Mouse (Mus musculus) embryonic facial prominence, embryonic 10.5 days (tissue): Measurements from ENCODE around the gene 1700030K09Rik. TPM values are rescaled to one million over a fixed set of nuclear protein-coding genes. Genes with fewer than 3 reads are reported as not detected.

ENCODE experiments used
- DNase-seq: peaks from one replicate; pipeline ENCODE4 v3.0.0-alpha.2; 2017; ENCODE audit warnings: low spot score
- H3K27ac ChIP-seq: fragments of 300-500 bp; sonication (generic); replicated peaks from 2 replicates; pipeline ENCODE4 v1.5.1; 2016; ENCODE audit warnings: mild to moderate bottlenecking
- H3K27me3 ChIP-seq: fragments of 300-500 bp; sonication (generic); replicated peaks from 2 replicates; pipeline ENCODE4 v1.6.1; 2016; ENCODE audit warnings: low read depth, mild to moderate bottlenecking; ENCODE audit not compliant: poor library complexity, severe bottlenecking
- H3K36me3 ChIP-seq: fragments of 300-500 bp; sonication (generic); replicated peaks from 2 replicates; pipeline ENCODE4 v1.6.1; 2016; ENCODE audit warnings: mild to moderate bottlenecking, moderate library complexity
- H3K4me1 ChIP-seq: fragments of 300-500 bp; sonication (generic); 2 replicates; pipeline ENCODE4 v1.6.1; 2016
- H3K4me3 ChIP-seq: fragments of 300-500 bp; sonication (generic); 2 replicates; pipeline ENCODE4 v1.5.1; 2016; ENCODE audit warnings: mild to moderate bottlenecking, moderate library complexity
- H3K9me3 ChIP-seq: fragments of 300-500 bp; sonication (generic); 2 replicates; pipeline ENCODE4 v1.6.1; 2016; ENCODE audit warnings: mild to moderate bottlenecking
- WGBS: fragments of 180-500 bp; shearing (Covaris S2); methylation state at CpG from one replicate; pipeline ENCODE4 v1.1.7; 2016; 5-methylcytosine and 5-hydroxymethylcytosine counted together
- polyA plus RNA-seq: library from polyadenylated mRNA; unstranded; fragments of >200 nt; fragmentation: Nextera tagmentation; extraction: Ambion mirVana; gene quantifications from 2 replicates; pipeline ENCODE4 v1.2.1, GENCODE M21; 2016

The 1700030K09Rik gene
- polyA plus RNA-seq, 1 experiment from 2014 or later: 16.1 TPM

GRCm38 (mm10) chr8:72470684-72471083 lies 27.0 kb downstream of the 1700030K09Rik start:
- H3K9me3 ChIP-seq: no peaks in the 10 kb centered on the region
- H3K4me3 ChIP-seq: no peak overlapping the region
- WGBS: 97% methylated on average over 7 of the region's 7 CpGs
- no peak for DNase-seq
- no peaks in the 10 kb centered on the region for H3K27me3 ChIP-seq
- H3K36me3 ChIP-seq: peaks cover 79% of the 10 kb centered on the region
- H3K4me1 ChIP-seq: peaks cover 13% of the 10 kb centered on the region
- H3K27ac ChIP-seq: no peak overlapping the region

- H3K27ac ChIP-seq: peak within 1 kb of the TSS; percentile 93
- peak within 1 kb of the TSS; percentile 93 for H3K4me3 ChIP-seq
- H3K27me3 ChIP-seq: no peaks in the 10 kb centered on the region
- WGBS: under 1% methylated on average over 80 of the region's 80 CpGs
- H3K9me3 ChIP-seq: no peaks in the 10 kb centered on the region
- H3K4me1 ChIP-seq: peaks cover 21% of the 10 kb centered on the region
- H3K36me3 ChIP-seq: peaks cover 53% of the 10 kb centered on the region
- DNase-seq: peak; percentile 98
Measured at GRCm38 (mm10) chr8:72474826-72475546, 31.3 kb downstream of the 1700030K09Rik start, which contains the start of gene Cherp. Gene Cherp, minus strand, starts transcription at chr8:72475226.

- no peak overlapping the region for H3K4me3 ChIP-seq
- no peak for DNase-seq
- H3K27me3 ChIP-seq: no peaks in the 10 kb centered on the region
- H3K27ac ChIP-seq: no peak overlapping the region
- H3K36me3 ChIP-seq: peaks cover 96% of the 10 kb centered on the region
- H3K4me1 ChIP-seq: peaks cover 5% of the 10 kb centered on the region; the same call in 1 of the 2 replicates
- WGBS: 82% methylated on average over 6 of the region's 6 CpGs
- no peaks in the 10 kb centered on the region for H3K9me3 ChIP-seq
Measured at GRCm38 (mm10) chr8:72485456-72486199, 41.9 kb downstream of the 1700030K09Rik start.

- DNase-seq: no peak
- Histone ChIP-seq H3K4me3 (no peak overlapping the region), H3K4me1 (peaks cover 17% of the 10 kb centered on the region), H3K36me3 (peaks cover 83% of the 10 kb centered on the region), H3K9me3 (no peaks in the 10 kb centered on the region), H3K27me3 (no peaks in the 10 kb centered on the region), H3K27ac (no peak overlapping the region)
Measured at GRCm38 (mm10) chr8:72487014-72487413, 43.3 kb downstream of the 1700030K09Rik start.

GRCm38 (mm10) chr8:72491017-72491416 lies 47.3 kb downstream of the 1700030K09Rik start:
- Histone ChIP-seq H3K36me3 (peaks cover 63% of the 10 kb centered on the region), H3K4me3 (peak overlapping the region; percentile 95)
- 88% methylated on average over 2 of the region's 2 CpGs for WGBS

GRCm38 (mm10) chr8:72491680-72492621 lies 48.3 kb downstream of the 1700030K09Rik start, which contains the start of gene Slc35e1:
Gene Slc35e1, minus strand, starts transcription at chr8:72492614.
- DNase-seq: peak; percentile 59
- peak within 1 kb of the TSS; percentile 85 for H3K27ac ChIP-seq
- no peaks in the 10 kb centered on the region for H3K27me3 ChIP-seq
- H3K9me3 ChIP-seq: no peaks in the 10 kb centered on the region
- peak within 1 kb of the TSS; percentile 95 for H3K4me3 ChIP-seq
- H3K36me3 ChIP-seq: peaks cover 63% of the 10 kb centered on the region
- H3K4me1 ChIP-seq: peaks cover 34% of the 10 kb centered on the region
- WGBS: 1% methylated on average over 98 of the region's 98 CpGs

More at GRCm38 (mm10) chr8:72491017-72491416, 47.3 kb downstream of the 1700030K09Rik start:
- no peaks in the 10 kb centered on the region for H3K9me3 ChIP-seq
- no peak overlapping the region for H3K27ac ChIP-seq
- no peaks in the 10 kb centered on the region for H3K27me3 ChIP-seq
- DNase-seq: no peak
- H3K4me1 ChIP-seq: peaks cover 34% of the 10 kb centered on the region

GRCm38 (mm10) chr8:72492622-72493081 lies 49.0 kb downstream of the 1700030K09Rik start:
- peak; percentile 99 for DNase-seq
- Histone ChIP-seq H3K4me1 (peaks cover 34% of the 10 kb centered on the region), H3K9me3 (no peaks in the 10 kb centered on the region), H3K27me3 (no peaks in the 10 kb centered on the region), H3K36me3 (peaks cover 63% of the 10 kb centered on the region), H3K4me3 (peak overlapping the region; percentile 95), H3K27ac (peak overlapping the region; percentile 85)
- under 1% methylated on average over 56 of the region's 56 CpGs for WGBS

- peak overlapping the region; percentile 85 for H3K27ac ChIP-seq
- H3K36me3 ChIP-seq: peaks cover 63% of the 10 kb centered on the region
- H3K9me3 ChIP-seq: no peaks in the 10 kb centered on the region
- WGBS: 16% methylated on average over 8 of the region's 8 CpGs
- H3K4me1 ChIP-seq: peaks cover 34% of the 10 kb centered on the region
- H3K27me3 ChIP-seq: no peaks in the 10 kb centered on the region
- no peak for DNase-seq
- peak overlapping the region; percentile 95 for H3K4me3 ChIP-seq
Measured at GRCm38 (mm10) chr8:72493381-72493780, 49.7 kb downstream of the 1700030K09Rik start.

- Histone ChIP-seq H3K36me3 (peaks cover 61% of the 10 kb centered on the region), H3K9me3 (no peaks in the 10 kb centered on the region), H3K4me3 (no peak overlapping the region), H3K4me1 (peaks cover 29% of the 10 kb centered on the region), H3K27me3 (no peaks in the 10 kb centered on the region), H3K27ac (no peak overlapping the region)
- no peak for DNase-seq
- 87% methylated on average over 23 of the region's 23 CpGs for WGBS
Measured at GRCm38 (mm10) chr8:72495411-72496111, 51.9 kb downstream of the 1700030K09Rik start.

- WGBS: 89% methylated on average over 19 of the region's 19 CpGs
- DNase-seq: no peak
- H3K9me3 ChIP-seq: no peaks in the 10 kb centered on the region
- H3K27me3 ChIP-seq: no peaks in the 10 kb centered on the region
- H3K27ac ChIP-seq: no peak overlapping the region
- peaks cover 23% of the 10 kb centered on the region for H3K4me1 ChIP-seq
- peaks cover 64% of the 10 kb centered on the region for H3K36me3 ChIP-seq
- H3K4me3 ChIP-seq: no peak overlapping the region
Measured at GRCm38 (mm10) chr8:72496217-72496616, 52.5 kb downstream of the 1700030K09Rik start.

- Histone ChIP-seq H3K9me3 (no peaks in the 10 kb centered on the region), H3K4me3 (no peak overlapping the region), H3K4me1 (peaks cover 17% of the 10 kb centered on the region), H3K36me3 (peaks cover 75% of the 10 kb centered on the region), H3K27ac (no peak overlapping the region), H3K27me3 (no peaks in the 10 kb centered on the region)
- 88% methylated on average over 1 of the region's 1 CpGs for WGBS
- no peak for DNase-seq
Measured at GRCm38 (mm10) chr8:72497911-72498310, 54.2 kb downstream of the 1700030K09Rik start.
